Mouse (Mus musculus) cortical plate, adult 2 months (tissue): Measurements from ENCODE around the gene Hoxa11. TPM values are rescaled to one million over a fixed set of nuclear protein-coding genes. Genes with fewer than 3 reads are reported as not detected.

Experiments
- H3K27ac ChIP-seq: fragments of 200-500 bp; 2 replicates; pipeline ENCODE4 v1.5.1; 2012; ENCODE audit warnings: low read length, control low read depth, inconsistent platforms; ENCODE audit not compliant: insufficient read depth
- H3K4me1 ChIP-seq: fragments of 200-500 bp; 2 replicates; pipeline ENCODE4 v1.6.1; 2011; ENCODE audit warnings: low read length; ENCODE audit not compliant: control insufficient read depth, insufficient read depth
- H3K4me3 ChIP-seq: fragments of 200-500 bp; 2 replicates; pipeline ENCODE4 v1.5.1; 2011; ENCODE audit warnings: mild to moderate bottlenecking, low read length, control low read depth; ENCODE audit not compliant: insufficient read depth
- CTCF ChIP-seq: fragments of 200-500 bp; IDR thresholded peaks from 2 replicates; pipeline ENCODE4 v1.5.1; 2011; ENCODE audit warnings: mild to moderate bottlenecking, control low read depth, low read length; ENCODE audit not compliant: insufficient read depth; ENCODE audit errors: extremely low read depth
- POLR2A ChIP-seq: fragments of 200-500 bp; IDR thresholded peaks from 2 replicates; pipeline ENCODE4 v1.6.1; 2011; ENCODE audit warnings: mild to moderate bottlenecking, low read length, control low read depth; ENCODE audit not compliant: insufficient read depth; ENCODE audit errors: extremely low read depth
- polyA plus RNA-seq: library from polyadenylated mRNA; depleted of rRNA; stranded (reverse); fragments of >200 nt; gene quantifications from 2 replicates; pipeline ENCODE4 v1.2.3, GENCODE M21; 2012

Gene Hoxa11
- polyA plus RNA-seq, 1 experiment: not detected

GRCm38 (mm10) chr6:52234428-52235140 lies 11.0 kb downstream of the Hoxa11 start:
- no peak overlapping the region for H3K4me3 ChIP-seq
- H3K27ac ChIP-seq: no peak overlapping the region
- TF ChIP-seq CTCF: no peak
- TF ChIP-seq POLR2A: no peak

GRCm38 (mm10) chr6:52233546-52234427 lies 11.8 kb downstream of the Hoxa11 start:
- Histone ChIP-seq H3K27ac (no peak overlapping the region), H3K4me3 (no peak overlapping the region), H3K4me1 (no peaks in the 10 kb centered on the region)
- TF ChIP-seq CTCF: no peak
- no peak for TF ChIP-seq POLR2A

More at GRCm38 (mm10) chr6:52234428-52235140, 11.0 kb downstream of the Hoxa11 start:
- H3K4me1 ChIP-seq: no peaks in the 10 kb centered on the region

GRCm38 (mm10) chr6:52232984-52233545 lies 12.5 kb downstream of the Hoxa11 start:
- TF ChIP-seq POLR2A: no peak
- TF ChIP-seq CTCF: no peak

DNA sequence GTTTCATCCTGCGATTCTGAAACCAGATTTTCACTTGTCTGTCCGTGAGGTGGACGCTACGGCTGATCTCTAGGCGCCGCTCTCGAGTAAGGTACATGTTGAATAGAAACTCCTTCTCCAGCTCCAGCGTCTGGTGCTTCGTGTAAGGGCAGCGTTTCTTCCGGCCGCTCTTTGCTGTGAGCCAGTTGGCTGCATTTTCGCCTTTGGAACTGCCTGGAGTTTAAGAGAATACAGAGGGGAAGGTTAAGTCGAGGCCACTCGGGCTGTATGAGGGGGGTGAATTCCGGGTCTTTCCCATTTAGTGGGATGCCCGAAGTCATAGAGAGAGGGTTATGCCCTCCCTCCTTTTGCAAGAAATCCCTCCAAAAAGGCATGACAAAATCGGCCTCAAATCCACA lies 13.0 kb downstream of the Hoxa11 start:
- TF ChIP-seq CTCF (no peak), POLR2A (no peak)
- H3K4me3 ChIP-seq: no peak overlapping the region
- no peak overlapping the region for H3K27ac ChIP-seq
- no peaks in the 10 kb centered on the region for H3K4me1 ChIP-seq

More at GRCm38 (mm10) chr6:52232984-52233545, 12.5 kb downstream of the Hoxa11 start:
- Histone ChIP-seq H3K27ac (no peak overlapping the region), H3K4me3 (no peak overlapping the region), H3K4me1 (no peaks in the 10 kb centered on the region)

DNA sequence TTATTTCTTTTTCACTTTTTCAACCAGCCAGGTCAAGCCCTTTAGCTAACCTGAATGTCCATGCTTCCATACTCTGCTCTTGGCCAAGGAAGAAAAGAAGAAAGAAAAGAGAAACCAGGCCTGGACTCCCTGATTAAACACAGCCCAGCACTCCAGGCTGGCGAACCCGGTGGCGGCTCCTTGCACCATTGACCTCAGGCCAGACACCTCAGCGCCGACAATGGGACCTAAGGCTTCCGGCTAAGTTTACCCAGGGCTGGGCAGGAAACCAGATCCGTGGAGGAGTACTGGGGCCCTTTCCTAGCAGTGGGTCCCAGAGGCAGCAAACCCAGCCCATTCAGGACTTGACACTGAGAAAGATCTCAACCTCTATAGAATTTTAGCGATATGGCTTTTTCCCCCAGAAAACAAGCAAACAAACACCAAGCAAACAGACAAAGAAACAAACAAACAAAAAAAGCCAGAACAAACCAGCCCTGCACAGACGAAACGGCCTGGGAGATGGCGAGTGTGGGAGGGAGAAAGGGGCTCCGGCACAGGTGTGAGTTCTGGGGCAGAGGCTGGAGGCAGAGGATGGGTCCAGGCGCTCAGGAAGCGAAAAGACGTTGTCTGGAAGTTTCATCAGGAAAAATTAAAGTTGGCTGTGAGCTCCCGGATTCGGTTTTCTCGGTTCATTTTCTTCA lies 13.6 kb downstream of the Hoxa11 start:
- Histone ChIP-seq H3K27ac (no peak overlapping the region), H3K4me1 (no peaks in the 10 kb centered on the region), H3K4me3 (no peak overlapping the region)
- TF ChIP-seq CTCF (no peak), POLR2A (no peak)

DNA sequence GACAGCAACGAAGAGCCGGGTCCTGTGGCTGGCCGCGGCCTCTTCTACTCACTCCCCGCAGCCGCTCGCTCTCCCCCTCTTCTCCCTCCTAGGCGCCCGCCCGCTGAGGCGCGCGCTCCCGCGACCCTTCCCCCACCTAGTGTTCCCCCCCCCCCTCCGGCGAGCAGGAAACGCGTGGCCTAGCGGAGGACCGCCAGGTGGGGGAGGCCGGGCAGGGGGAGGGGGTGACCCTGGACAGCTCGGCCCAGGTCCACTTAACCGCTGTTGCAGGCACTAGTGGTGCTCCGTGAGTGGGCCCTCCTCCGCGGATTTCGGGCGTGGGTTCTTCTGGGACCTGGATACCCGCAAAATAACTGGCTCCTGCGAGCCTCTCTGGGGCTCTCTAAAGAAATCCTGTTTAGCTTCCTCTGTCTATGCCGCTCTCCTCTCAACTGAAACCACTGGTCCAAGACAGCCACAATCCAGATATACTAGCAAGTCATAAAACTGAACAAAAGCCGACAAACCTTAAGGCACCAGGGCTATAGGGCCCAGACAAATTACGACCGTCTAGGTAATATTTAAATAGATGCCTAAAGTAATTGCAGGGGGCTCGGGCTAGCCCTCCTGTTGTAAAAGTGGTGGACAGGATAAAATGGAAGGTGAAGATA lies 15.0 kb downstream of the Hoxa11 start, which contains the start of gene Hoxa9:
Hoxa9 (minus strand) TSS at position 574 of the 650 bp plus-strand sequence.
- H3K4me3 ChIP-seq: no peak within 1 kb of the TSS
- H3K27ac ChIP-seq: no peak within 1 kb of the TSS
- TF ChIP-seq POLR2A: no peak
- TF ChIP-seq CTCF: no peak
- H3K4me1 ChIP-seq: no peaks in the 10 kb centered on the region

DNA sequence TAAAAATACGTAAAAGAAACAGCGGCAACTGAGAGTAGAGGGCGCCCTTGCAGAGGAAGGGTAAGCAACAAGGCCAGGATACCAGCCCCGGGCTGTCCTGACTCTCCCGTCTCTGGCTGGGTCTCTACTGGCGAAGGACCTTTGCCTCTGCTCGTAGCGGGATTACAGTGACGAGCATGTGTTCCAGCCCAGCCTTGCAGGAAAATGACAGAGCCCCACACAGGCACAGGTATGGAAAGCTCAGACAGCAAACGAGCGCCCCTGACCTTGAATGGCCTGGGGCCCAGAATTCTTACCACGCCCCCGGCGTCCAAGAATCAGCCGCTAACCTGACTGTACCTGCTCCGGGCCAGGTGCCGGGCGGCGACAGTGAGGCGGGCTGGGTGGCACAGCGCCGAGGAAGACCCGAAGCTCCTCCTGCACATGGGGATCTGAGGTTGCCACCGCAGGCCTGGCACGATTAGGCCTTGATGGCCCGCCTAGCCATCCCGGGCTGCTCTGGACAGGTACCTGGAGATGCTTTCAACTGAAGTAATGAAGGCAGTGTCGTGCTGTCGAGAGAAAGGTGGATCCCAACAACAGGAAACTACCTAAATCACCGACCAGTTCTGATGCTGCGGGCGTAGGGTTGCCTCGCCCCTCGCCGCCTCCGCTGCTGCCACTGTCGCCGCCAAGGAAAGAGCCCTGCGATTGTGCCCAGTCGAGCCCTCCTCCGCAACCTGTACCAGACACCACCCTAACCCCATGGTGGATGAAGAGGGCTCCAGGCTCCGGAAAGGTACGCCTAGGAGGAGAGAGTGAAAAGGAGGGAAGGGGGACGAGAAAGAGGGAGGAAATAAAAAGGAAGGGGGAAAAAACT lies 15.8 kb downstream of the Hoxa11 start:
- Histone ChIP-seq H3K4me1 (no peaks in the 10 kb centered on the region), H3K4me3 (no peak overlapping the region), H3K27ac (no peak overlapping the region)
- no peak for TF ChIP-seq CTCF
- TF ChIP-seq POLR2A: no peak

DNA sequence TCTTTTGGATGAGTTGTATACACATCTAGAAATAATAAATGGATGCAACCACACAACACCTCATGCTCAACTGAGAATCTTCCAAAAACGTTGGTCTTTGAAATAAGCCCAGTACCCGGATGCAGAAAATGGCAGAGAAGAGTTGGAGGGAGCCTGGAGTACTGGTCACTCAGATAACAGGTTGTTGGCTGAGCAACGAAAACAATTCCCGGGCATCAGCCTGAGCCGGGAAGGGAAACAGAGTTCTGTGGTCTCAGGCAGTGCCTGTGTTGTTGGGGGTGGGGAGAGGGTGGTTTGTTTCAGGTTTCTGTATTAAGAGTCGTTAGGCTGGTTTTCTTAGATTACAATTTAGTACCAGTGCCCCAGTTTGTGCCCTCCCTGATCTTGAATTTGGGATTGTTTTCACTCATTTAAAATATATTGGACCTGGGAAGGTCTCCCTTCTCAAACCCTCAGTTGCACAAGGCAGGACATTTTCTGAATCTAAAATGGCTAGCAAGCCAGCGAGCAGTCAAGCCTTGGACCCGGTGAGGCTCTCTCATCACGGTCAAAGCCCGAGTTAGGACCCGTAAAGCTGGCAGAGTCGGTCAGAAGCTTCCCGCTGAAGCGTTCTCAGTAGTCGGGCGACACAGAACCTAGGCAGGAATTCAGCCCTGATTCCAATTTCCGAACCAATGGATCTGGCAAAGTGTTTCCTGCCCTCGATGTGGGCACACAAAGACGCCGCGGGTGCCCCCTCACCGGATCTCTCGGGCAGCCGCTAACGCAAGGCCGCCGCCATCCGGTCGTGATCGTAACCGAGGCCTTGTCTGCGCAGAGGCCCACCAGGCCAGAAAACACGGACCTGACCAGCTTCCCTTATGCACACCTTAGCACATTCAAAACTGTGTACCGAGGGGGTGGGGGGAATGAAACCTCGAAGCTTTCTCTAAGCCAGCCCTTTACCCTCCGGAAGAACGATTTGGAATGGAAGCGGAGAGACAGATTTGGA lies 16.8 kb downstream of the Hoxa11 start:
- TF ChIP-seq CTCF (no peak), POLR2A (no peak)

More for the DNA sequence above, 16.8 kb downstream of the Hoxa11 start:
- H3K4me1 ChIP-seq: no peaks in the 10 kb centered on the region
- no peak overlapping the region for H3K27ac ChIP-seq
- H3K4me3 ChIP-seq: no peak overlapping the region
